Mouse (Mus musculus): Measurements from ENCODE around the gene Tigd2.

Gene Tigd2

DNA sequence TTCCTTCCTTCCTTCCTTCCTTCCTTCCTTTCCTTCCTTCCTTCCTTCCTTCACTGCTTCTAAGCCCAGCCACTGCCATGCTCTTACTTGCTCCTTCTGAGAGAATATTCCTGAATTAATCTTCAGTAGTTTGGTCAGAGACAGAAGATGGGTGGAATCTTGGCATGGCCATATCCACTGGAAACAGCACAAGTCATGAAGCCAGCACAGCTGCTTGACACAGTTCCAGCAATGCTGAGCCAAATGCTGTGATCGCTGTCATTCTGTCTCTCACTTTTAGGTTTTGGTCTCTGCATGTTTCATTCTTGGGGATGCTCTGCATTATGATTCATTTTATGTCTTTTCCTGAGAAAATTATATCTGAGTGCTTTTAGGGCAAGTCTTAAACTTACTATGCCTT, 47.2 kb downstream of the Tigd2 start:
- no peak for DNase-seq (ENCODE audit: low spot score in 2 of 2)
